Mouse (Mus musculus) retina, postnatal 7 days (tissue): Measurements from ENCODE around the gene Fbn1.

ENCODE experiments used
- DNase-seq: peaks from one replicate; pipeline ENCODE4 v3.0.0-alpha.2; 2012; ENCODE audit warnings: low read depth, low spot score

The Fbn1 gene

GRCm38 (mm10) chr2:125394428-125395101 lies 113.2 kb downstream of the Fbn1 start:
- no peak for DNase-seq

- DNase-seq = no peak
Measured at GRCm38 (mm10) chr2:125391582-125391981, 116.2 kb downstream of the Fbn1 start.

- no peak for DNase-seq
Measured at GRCm38 (mm10) chr2:125389796-125390195, 118.0 kb downstream of the Fbn1 start.

GRCm38 (mm10) chr2:125386221-125386965 lies 121.4 kb downstream of the Fbn1 start:
- no peak for DNase-seq

- no peak for DNase-seq
Measured at GRCm38 (mm10) chr2:125384941-125385340, 122.9 kb downstream of the Fbn1 start.

GRCm38 (mm10) chr2:125384415-125384814 lies 123.4 kb downstream of the Fbn1 start:
- DNase-seq = no peak

GRCm38 (mm10) chr2:125383273-125383641 lies 124.5 kb downstream of the Fbn1 start:
- no peak for DNase-seq

- DNase-seq = no peak
Measured at GRCm38 (mm10) chr2:125382613-125383272, 125.0 kb downstream of the Fbn1 start.

- DNase-seq = no peak
Measured at GRCm38 (mm10) chr2:125380086-125380485, 127.7 kb downstream of the Fbn1 start.

GRCm38 (mm10) chr2:125379206-125379605 lies 128.6 kb downstream of the Fbn1 start:
- no peak for DNase-seq

GRCm38 (mm10) chr2:125375926-125376325 lies 131.9 kb downstream of the Fbn1 start:
- DNase-seq = no peak

- DNase-seq = no peak
Measured at GRCm38 (mm10) chr2:125375301-125375700, 132.5 kb downstream of the Fbn1 start.

GRCm38 (mm10) chr2:125369666-125370065 lies 138.1 kb downstream of the Fbn1 start:
- DNase-seq = no peak

GRCm38 (mm10) chr2:125368616-125369015 lies 139.2 kb downstream of the Fbn1 start:
- no peak for DNase-seq

GRCm38 (mm10) chr2:125361661-125362060 lies 146.1 kb downstream of the Fbn1 start:
- DNase-seq = no peak

GRCm38 (mm10) chr2:125356486-125356885 lies 151.3 kb downstream of the Fbn1 start:
- DNase-seq = no peak

- DNase-seq = no peak
Measured at GRCm38 (mm10) chr2:125356068-125356467, 151.7 kb downstream of the Fbn1 start.

- no peak for DNase-seq
Measured at GRCm38 (mm10) chr2:125355216-125355971, 152.4 kb downstream of the Fbn1 start.

GRCm38 (mm10) chr2:125354587-125354986 lies 153.2 kb downstream of the Fbn1 start:
- no peak for DNase-seq

GRCm38 (mm10) chr2:125349144-125349543 lies 158.6 kb downstream of the Fbn1 start:
- DNase-seq = no peak

- DNase-seq = no peak
Measured at GRCm38 (mm10) chr2:125342181-125342950, 165.4 kb downstream of the Fbn1 start.
